Mouse (Mus musculus) spleen, adult 18-20 months (tissue): ENCODE results near the gene Rfk.
A peak's percentile ranks its signal among the peaks of the same experiment; 100 is the strongest.

Source experiments
- DNase-seq, 2 experiments: peaks; one replicate each; pipeline ENCODE4 v3.0.0; 2022; ENCODE audit warnings: mixed read lengths in 2 of 2

Rfk gene

DNA sequence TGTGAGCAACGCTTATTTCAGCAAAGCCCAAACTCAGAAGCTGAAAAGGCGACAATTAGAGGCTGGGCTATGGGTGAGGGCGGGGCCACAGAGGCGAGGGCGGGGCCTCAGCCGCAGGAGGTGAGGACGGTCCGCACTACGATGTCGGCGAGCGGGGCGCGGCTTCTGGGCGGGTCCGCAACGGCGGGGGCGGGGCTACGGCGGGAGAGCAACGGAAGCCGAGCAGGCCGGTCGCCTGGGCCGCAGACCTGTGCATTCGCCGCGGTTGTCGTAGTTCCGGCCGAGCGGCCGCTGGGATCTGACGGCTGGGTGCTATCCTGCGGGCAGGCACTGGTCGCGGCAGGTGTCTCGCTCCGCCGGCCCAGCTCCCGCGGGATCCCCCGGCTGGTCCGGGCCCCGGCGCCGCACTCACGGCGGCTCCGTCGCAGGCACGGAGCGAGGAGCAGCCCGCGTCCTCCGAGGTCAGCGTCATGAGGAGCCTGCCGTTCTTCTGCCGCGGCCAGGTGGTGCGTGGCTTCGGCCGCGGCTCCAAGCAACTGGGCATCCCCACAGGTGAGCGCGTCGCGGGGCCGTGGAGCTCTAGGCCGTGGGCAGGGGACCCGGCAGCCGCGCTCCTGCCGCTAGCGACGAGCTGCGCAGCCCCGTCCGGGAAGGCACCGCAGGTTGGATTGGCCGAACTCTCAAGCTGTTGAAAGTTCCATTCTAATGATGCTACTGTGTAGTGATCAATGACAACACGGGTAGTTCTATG is at the start of gene Rfk:
TSS of gene Rfk (plus strand) at position 203 of the 751 bp plus-strand sequence.
- DNase-seq: peak; percentile 92 to 95

DNA sequence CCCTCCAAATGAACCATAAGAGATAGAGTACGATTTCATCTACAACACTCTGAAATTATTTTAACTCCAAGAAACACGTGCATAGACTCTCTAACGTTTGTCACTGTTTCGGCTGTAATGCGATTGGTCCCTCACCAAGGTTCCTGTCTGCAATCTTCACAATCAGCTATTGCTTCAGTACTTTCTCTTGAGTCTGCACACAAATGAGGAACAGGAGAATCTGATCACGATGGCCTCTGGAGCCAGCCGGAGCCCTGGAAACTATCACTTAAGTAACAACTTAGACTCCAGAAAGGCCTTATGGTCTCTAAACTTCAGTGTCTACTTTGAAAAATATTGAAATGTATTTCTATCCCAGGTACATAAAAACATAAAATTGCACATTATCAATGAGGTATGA is 49.0 kb upstream of the Rfk start:
- DNase-seq: no peak

DNA sequence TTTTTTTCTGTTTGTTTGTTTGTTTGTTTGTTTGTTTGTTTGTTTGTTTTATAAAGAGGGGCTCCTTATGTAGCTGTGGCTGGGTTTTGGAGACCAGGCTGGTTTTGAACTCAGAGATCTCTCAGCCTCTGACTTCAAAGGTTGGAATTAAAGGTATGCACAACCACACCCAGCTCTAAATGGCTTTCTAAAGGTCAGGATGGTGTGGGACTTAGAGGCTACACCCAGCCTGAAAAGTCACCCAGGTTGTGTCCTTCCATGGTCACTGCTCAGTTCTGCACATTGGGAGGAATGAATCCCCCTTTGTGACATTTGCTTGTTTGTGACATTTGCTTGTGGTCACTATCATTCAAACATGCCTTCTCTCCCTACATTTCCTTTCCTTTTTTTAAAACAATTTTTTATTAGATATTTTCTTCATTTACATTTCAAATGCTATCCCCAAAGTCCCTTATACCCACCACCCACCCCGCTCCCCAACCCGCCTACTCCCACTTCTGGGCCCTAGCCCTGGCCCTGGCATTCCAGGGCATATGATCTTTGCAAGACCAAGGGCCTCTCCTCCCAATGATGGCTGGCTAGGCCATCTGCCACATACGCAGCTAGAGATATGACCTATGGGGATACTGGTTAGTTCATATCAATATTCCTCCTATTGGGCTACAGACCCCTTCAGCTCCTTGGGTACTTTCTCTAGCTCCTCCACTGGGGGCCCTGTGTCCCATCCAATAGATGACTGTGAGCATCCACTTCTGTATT is 46.9 kb upstream of the Rfk start:
- no peak for DNase-seq

DNA sequence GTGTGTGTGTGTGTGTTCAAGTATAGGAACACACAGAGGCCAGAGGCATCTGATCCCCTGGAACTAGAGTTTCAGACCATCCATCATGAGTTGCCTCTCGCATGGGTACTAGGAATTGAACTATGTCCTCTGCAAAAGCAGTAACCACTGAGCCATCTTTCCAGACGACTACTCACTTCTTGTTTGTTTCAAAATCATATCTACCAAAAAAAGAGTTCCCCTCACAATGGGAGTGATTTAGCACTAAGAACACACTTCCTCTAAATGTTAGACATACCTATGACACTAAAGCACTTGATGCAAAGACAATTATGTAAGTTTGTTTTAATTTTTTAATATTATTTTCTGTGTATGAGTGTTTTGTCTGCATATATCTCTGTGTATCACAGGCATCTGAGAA is 46.0 kb upstream of the Rfk start:
- no peak for DNase-seq

DNA sequence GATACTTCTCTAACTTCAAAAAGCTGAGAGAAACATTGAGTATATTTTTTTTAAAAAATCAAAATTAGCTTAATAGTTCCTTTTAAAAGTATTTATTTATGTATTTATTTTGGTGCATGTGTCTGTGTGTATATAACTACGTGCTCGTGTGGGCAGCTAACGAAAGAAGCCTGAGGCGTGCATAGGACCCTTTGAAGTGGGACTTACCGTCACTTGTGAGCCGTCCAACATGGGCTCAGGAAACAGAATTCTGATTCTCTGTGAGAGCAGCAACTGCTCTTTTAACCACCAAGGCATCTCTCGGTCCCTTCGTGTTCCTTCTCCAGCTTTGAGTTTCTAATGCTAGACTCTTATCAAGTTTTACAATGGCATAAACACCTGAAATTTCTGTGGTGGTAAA is 40.1 kb upstream of the Rfk start:
- no peak for DNase-seq

DNA sequence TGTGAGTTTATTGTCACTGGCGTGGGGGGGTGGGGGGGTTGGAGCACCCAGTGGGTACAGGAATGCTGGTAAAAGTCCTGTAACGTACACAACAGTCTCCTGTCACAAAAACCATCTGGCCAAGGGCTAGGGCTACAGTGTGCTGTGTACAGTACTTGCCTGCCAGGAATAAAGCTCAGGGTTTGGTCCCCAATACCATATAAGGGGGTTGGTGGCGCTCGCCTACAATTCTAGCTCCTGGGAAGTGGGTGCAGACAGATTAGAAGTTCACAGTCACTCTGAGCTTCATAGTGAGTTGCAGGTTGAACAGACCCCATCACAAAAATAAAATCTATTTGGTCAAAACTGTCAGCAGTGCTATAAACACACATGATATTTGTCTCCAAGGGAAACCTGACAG is 39.5 kb upstream of the Rfk start:
- no peak for DNase-seq

DNA sequence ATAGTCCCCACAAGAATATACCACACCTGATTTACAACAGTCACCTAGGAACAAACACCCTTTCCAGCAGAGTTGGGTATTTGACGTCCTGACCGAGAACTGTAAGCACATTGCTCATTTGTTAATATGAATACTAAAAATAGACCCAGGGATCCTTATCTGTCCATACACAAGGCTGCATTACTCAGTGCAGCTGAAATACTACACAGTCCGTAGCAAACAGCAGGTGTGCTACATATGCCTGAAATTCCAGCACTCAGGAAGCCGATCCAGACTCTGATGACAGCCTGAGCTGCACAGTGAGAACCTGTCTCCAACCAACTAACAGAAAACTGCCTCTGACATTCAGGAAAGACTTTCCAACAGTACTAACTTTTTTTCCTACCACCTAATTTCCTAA is 39.0 kb upstream of the Rfk start:
- no peak for DNase-seq

DNA sequence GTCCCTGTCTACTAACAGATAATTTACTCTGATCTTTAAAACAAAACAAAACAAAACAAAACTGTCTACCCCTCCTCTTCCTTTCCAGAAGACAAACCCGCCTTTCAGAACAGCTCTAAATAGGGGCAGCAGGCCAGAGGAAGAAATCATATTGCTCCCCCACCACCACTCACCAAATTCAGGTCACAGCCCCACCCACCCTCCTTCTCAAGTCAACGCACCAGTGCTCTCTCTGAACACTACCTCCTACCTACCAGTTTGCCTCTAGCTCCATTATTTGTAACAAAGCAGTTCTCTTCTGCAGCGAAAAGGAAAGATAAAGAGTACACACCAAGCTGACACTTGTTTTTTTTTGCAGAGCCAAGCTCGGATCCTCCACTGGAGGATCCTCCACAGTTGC is 38.5 kb upstream of the Rfk start:
- peak; percentile 17 to 27 for DNase-seq

DNA sequence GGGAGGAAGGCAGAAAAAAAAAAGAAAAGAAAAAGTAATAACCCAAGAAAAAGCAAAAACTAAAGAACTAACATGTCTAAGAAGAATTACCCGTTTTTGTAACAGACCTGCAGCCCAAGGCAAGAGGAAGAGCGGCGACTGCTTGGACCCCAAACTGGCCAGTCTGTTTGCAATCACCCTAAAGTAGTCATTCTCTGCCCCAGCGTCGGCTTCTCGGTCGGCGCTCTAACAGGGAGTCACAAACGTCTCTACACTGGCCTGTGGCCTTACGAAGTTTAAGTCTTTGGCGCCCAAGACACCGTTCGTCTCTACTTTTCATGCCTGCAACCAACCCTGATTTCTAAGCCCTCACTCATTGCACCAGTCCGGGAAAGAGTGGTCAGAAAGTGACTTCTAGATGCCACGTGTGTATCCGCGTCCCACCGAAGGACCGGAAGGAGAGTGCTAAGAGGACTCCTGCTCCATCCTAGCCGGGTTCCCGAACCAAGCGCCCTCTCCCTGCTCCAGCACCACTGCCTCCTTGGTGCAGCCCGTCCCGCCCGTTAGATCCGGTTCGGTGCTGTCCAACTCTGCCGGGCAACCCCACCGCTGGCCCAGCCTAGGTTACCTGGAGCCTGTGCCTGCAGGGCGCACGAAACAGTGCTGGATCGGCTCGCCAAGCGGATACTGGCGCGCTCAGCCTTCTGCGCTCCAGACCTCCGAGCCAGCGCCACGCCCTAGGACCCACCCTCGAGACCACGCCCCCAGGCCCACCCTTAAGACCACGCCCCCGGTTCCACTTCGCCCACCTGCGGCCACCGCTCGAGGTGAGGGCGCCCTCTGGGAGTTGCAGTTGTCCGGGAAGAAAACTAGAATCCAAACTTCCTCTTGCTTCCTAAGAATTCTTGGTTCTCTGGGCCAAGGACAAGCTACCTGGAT is 37.6 kb upstream of the Rfk start:
- peak; percentile 86 to 94 for DNase-seq

DNA sequence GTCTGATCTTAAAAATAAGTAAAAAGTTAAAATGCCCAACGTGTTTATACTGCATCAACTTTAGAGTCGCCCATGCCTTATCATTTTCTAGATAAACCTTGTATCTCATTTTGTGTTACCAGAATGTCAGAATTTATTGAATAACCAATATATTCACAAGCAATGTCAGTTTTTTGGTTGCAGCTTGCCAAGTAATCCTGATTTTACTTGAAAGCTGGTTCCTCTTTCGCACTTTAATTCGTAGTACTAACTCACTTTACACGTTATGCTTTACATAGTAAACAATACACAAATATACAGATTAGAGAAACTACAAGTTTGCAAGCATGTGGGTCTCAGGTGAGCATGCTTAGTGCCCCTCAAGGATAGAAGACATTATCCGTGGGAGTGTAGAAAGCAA is 36.9 kb upstream of the Rfk start:
- DNase-seq: no peak

DNA sequence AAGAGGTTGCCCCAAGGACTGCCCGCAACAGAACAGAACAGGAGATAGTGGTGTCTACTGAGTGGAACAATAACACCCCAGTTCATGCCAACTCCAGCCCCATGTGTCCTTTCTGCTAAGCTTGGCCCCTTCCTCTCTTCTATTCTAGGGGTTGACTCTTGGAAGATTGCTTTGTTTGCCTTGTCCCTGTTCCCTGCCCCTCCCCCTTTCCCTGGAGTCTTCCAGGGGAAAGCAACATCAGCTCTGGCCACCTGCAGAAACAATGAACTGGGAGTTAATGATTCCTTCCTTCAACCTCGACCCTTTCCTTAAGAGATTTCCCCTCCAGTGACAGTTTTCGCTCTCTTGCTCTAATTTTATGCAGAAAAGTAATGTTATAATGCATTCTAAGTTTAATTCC is 36.5 kb upstream of the Rfk start:
- DNase-seq: no peak

DNA sequence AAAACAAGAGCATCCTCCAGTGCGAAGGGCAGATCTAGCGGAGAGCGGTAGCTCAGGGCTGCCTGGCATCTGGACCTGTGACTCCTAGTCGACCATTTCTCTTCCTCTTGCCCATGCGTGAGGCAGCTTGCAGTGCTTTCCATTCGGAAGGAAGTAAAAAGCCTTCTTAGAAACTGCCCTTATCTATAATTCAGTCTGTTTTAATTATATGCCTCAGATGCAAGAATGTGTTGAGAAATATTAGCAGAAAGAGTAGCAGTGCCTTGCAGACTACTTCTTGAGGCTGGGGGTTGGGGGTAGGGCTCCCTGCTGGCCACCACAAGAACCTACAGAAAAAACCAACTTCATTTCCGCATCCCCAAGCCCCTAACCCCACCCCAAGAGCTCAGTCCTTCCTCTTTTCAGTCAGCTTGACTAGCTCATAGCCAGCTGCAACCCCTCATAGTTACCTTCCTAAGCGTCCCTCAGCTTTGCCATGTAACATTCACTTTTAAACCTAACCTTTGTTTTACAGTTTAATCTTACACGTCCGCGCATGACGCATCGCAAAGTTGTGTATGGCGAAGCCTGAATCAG is 34.4 kb upstream of the Rfk start:
- DNase-seq: peak in 1 of 2 experiments; percentile 22

DNA sequence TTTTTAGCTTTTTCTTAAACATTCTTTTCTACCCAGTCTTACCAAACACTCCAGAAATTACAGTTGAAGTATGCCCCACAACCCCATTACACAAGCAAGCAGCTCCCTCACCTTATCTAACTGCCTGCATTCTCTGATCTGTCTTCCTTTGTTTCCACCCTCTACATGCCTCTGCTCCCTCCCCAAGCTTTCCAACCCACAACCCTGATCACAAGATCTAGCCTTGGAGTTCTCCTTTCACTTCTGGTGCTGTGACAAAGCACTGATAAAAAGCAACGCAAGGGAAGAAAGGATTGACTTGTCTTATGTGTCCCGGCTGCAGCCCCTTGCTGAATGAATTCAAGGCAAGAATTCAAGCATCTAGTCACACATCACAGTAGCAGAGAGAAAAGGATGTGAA is 32.7 kb upstream of the Rfk start:
- no peak for DNase-seq

DNA sequence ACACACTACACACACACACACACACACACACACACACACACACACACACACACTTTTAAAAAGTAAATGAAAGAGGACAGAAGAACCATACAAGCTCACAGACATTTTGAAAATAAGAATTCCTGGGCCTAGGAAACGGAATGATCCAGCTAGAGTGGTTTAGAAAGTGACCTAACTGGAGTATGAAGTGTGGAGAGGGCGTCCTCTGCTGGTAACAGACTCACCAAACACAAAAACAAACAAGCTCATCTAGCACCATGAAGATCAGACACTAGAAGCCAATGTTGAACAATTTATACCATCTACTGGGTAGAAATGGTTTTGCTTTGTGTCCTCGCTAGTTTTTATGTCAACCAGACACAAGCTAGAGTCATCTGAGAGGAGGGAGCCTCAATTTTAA is 29.1 kb upstream of the Rfk start:
- peak in 1 of 2 experiments; percentile 37 for DNase-seq

DNA sequence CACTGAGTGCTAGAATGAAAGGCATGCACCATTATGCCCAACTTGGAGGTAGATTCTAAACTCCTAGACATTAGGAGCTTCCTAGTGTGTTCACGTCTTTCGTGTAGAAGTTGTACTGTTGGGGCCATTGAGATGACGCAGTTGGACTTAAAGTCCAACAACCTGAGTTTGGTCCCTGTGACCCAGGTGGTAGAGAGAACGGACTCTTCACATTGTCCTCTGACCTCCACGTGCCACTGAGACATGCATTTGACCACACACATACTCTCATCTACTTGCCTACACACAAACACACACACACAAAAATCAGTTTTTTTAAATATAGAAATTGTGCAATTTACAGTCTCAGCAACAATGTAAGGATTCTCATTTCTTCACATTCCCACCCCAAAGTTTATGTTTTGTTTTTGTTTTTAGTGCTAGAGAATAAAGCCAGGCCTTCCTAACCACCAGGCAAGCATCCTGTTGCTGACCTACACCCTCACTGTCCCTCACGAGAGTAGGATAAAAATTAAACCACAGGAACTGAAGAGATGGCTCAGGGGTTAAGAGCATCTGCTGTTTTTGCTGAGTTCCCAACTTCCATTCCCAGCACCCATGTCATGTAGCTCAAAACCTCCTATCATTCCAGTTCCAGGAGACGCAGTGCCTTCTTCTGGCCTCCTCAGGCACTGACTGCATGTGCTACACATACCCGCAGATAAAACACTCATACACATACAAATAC is 27.3 kb upstream of the Rfk start:
- DNase-seq: no peak

DNA sequence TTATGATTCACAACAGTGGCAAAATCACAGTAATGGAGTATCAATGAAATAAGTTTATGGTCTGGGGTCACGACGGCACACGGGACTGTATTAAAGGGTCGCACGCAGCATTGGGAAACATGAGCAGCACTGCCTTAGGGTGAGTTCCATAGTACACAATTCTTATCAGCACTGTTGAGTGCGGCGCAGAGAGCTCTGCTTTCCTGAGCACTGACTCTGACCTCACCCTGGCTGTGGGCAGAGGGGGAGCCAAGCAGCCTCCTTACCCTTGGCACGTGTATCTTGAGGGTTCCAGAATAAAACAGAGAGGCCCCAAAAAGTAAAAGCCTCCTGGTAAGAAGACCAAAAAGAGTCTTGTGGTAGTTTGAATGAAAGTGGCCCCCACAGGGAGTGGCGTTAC is 25.3 kb upstream of the Rfk start:
- DNase-seq: no peak

DNA sequence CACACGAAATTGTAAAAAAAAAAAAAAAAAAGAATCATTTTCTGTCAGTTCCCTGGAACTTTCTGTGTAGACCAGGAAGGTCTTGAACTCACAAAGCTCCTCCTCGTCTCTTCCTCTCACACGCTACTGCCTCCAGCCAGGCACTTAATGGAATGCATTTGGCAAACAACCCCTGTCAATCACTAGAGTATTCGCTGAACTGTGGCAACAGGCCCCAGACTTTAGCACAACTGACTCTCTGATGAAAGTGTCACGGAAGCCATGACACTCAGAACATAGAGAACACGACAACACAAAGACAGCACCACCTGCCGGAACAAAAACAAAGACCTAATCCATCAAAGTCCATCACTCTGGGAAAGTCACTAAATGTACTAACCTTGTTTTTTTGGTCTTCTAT is 24.3 kb upstream of the Rfk start:
- no peak for DNase-seq

DNA sequence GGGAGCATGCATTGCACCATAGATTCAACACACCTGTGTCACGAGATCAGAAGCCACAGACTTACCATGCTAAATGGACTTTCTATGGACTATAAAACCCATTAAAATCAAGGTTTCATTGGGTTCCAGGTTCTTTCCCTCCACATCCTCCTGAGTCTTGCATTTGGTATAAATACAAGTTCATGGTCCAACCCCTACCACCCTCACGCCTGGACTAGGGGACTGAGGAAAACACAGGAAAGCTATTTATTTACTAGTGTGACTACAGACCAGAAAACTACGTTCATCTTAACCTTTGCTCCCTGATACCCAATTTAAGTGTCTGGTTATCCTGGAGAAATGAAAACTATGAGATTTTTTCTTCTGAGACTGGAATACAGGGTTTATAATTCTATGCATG is 21.1 kb upstream of the Rfk start, which contains the start of gene Gcnt1:
TSS of gene Gcnt1 (minus strand) at position 144 of the 400 bp plus-strand sequence.
- DNase-seq: no peak

DNA sequence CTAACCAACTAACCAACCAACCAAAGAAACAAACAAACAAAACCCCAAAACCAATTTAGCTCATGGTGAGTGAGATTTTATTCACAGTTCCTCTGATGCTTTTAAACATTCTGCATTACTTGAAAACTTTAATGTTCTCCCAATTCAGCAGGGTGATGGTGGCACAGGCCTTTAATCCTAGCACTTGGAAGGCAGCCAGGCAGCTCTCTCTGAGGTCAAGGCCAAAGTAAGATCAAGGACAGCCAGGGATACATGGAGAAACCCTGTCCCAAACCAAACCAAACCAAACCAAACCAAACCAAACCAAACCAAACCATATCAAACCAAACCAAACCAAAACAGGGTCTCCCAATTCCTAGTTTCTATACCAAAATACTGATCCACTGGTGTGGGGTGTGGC is 15.0 kb upstream of the Rfk start:
- DNase-seq: no peak

DNA sequence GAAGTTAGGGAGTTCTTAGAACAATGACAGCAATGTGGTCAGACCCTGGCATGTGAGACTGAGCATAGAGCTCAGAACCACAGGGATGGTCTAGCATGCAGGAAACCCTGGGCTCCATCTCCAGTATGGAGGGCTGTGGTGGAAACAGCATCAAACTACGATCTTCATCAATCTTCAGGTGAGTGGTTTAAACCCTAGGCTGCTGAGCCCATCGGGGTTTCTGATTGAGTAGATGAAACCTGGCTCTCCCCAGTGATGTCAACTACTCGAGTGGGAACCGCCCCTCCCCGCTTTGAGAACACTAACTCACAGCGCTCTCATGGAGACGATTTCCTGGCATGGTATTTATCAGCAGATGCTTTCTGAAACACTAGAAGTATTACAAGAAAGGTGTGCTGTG is 13.3 kb upstream of the Rfk start:
- no peak for DNase-seq

DNA sequence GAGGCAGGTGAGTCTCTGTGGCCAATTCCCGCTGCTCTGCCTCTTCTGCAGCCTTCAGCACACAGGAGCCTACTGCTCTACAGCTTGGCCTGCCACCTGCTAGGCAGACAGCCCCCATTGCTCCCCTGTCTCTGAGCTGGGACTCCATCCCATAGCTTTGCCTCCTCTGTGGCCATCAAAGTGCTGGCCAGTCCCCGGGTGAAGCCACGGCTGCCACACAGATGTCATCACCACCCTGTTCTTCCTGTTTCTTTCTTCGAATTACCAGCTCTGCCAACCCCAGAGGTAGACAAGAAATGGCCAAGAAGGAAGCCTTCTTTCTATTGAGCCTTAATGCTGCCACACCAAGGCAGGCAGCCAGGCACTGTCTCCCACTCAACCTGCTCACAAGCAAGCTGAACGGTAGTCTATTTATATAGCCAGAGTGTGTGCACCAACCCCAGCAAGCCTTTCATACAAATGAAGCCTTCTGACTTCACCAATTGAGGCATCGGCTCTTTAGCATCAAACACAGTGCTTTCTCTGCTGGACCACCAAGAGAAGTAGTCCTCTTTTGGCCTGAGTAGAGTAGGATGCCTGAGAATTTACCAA is 10.9 kb upstream of the Rfk start:
- DNase-seq: no peak

DNA sequence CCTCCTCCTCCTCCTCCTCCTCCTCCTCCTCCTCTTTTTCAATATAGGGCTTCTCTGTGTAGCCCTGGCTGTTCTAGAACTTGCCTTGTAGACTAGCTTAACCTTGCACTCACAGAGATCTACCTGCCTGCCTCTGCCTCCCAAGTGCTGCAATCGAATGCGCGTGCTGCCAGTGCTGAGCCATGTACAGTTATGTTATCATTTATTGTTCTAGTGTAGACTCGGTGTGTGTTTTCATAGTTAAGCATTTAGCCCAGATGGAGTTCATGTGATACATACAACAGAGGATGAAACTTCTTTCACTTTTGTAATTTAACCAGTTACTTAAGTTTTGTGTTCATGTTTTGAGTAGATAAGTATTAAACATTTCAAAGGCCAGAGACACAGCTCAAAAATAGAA is 8.8 kb upstream of the Rfk start:
- DNase-seq: no peak
